8 mouse cellular contexts compared by ENCODE assay signal in genomic region chr9:56505793-56506755, GRCm38 (mm10).
A peak's percentile ranks its signal among the peaks of the same experiment; 100 is the strongest.
DNase-seq lines count a peak whose midpoint lies in the region; ATAC-seq lines count a peak whose summit lies in the region.

No protein-coding gene starts in this region.

- H3K4me3 ChIP-seq in heart, embryonic 10.5 days: peak overlapping the region; percentile 57
- H3K4me3 ChIP-seq in kidney, embryonic 15.5 days (replicated peaks): peak overlapping the region; percentile 45

- H3K4me2 ChIP-seq in kidney, embryonic 15.5 days: peak overlapping the region; percentile 83

- peak; percentile 73 for ATAC-seq in erythroblast, adult 5-6 weeks (replicated peaks; ENCODE audit: low FRiP score, poor library complexity, severe bottlenecking)
- ATAC-seq in kidney, embryonic 15.5 days (replicated peaks; ENCODE audit: low FRiP score): peak; percentile 70
- peak; percentile 80 for ATAC-seq in monocyte, adult 5-6 weeks (replicated peaks; ENCODE audit: insufficient number of reproducible peaks, low FRiP score, low TSS enrichment, poor library complexity, severe bottlenecking)

- no peaks in the 10 kb centered on the region for H3K36me3 ChIP-seq in heart, embryonic 10.5 days
- H3K36me3 ChIP-seq in kidney, embryonic 15.5 days: no peaks in the 10 kb centered on the region

- H3K9ac ChIP-seq in kidney, embryonic 15.5 days: peak overlapping the region; percentile 53

- H3K27me3 ChIP-seq in heart, embryonic 10.5 days (ENCODE audit: insufficient read depth, poor library complexity, severe bottlenecking): no peaks in the 10 kb centered on the region
- no peaks in the 10 kb centered on the region for H3K27me3 ChIP-seq in kidney, embryonic 15.5 days

- H3K9me3 ChIP-seq in heart, embryonic 10.5 days: no peaks in the 10 kb centered on the region
- no peaks in the 10 kb centered on the region for H3K9me3 ChIP-seq in kidney, embryonic 15.5 days (replicated peaks)

- 1% methylated on average over 31 of the region's 31 CpGs for WGBS in heart, embryonic 10.5 days
- under 1% methylated on average over 31 of the region's 31 CpGs for WGBS in kidney, embryonic 15.5 days

- peak overlapping the region; percentile 93 for H3K27ac ChIP-seq in heart, embryonic 10.5 days
- peak overlapping the region; percentile 98 for H3K27ac ChIP-seq in kidney, embryonic 15.5 days

- peak; percentile 90 for DNase-seq in B cell, adult 2 months
- peak; percentile 98 for DNase-seq in brain, adult 2 months (ENCODE audit: low read depth, low spot score)
- peak; percentile 93 for DNase-seq in heart, embryonic 10.5 days (ENCODE audit: low spot score)
- peak; percentile 86 for DNase-seq in liver
- peak; percentile 83 to 94 for DNase-seq in spleen, postnatal 4 days (ENCODE audit: low spot score in 2 of 2)

- peaks cover 79% of the 10 kb centered on the region for H3K4me1 ChIP-seq in heart, embryonic 10.5 days
- H3K4me1 ChIP-seq in kidney, embryonic 15.5 days: peaks cover 79% of the 10 kb centered on the region

Comparison
In these comparisons a context has a peak if more than half of its experiments do, and no peak if none do; other contexts are left out.
1. Peak in every context shown above with its lines: DNase-seq, ATAC-seq, H3K4me3 ChIP-seq and H3K27ac ChIP-seq.